Mouse (Mus musculus) lung, postnatal 0 days (tissue): Measurements from ENCODE around the gene Fam219b. TPM values are rescaled to one million over a fixed set of nuclear protein-coding genes. Genes with fewer than 3 reads are reported as not detected.

Source experiments
- ATAC-seq: fragments of 200-750 bp; cut with Nextera tagmentation; 2 replicates; pipeline ENCODE4 v1.8.0; 2017; ENCODE audit warnings: moderate library complexity
- DNase-seq: peaks from one replicate; pipeline ENCODE4 v3.0.0-alpha.2; 2016; ENCODE audit warnings: low spot score
- H3K27ac ChIP-seq: fragments of 300-500 bp; sonication (generic); 2 replicates; pipeline ENCODE4 v1.5.1; 2014; ENCODE audit warnings: antibody characterized with exemption, mild to moderate bottlenecking, low read length, mixed read lengths
- H3K27me3 ChIP-seq: fragments of 300-500 bp; sonication (generic); replicated peaks from 2 replicates; pipeline ENCODE4 v1.6.1; 2014; ENCODE audit warnings: low read length, mixed read lengths; ENCODE audit not compliant: insufficient read depth
- H3K36me3 ChIP-seq: fragments of 300-500 bp; sonication (generic); 2 replicates; pipeline ENCODE4 v1.6.1; 2014; ENCODE audit warnings: low read length, mixed read lengths; ENCODE audit not compliant: insufficient read depth
- H3K4me1 ChIP-seq: fragments of 300-500 bp; sonication (generic); 2 replicates; pipeline ENCODE4 v1.6.1; 2014; ENCODE audit warnings: antibody characterized with exemption, low read depth, low read length, mixed read lengths; ENCODE audit not compliant: insufficient read depth
- H3K4me2 ChIP-seq: fragments of 300-500 bp; sonication (generic); replicated peaks from 2 replicates; pipeline ENCODE4 v1.6.1; 2014; ENCODE audit warnings: low read depth, mild to moderate bottlenecking, low read length, moderate library complexity, mixed read lengths
- H3K4me3 ChIP-seq: fragments of 300-500 bp; sonication (generic); 2 replicates; pipeline ENCODE4 v1.5.1; 2014; ENCODE audit warnings: low read depth, low read length
- H3K9ac ChIP-seq: fragments of 300-500 bp; sonication (generic); replicated peaks from 2 replicates; pipeline ENCODE4 v1.6.1; 2014; ENCODE audit warnings: low read depth, mild to moderate bottlenecking
- H3K9me3 ChIP-seq: fragments of 300-500 bp; sonication (generic); 2 replicates; pipeline ENCODE4 v1.6.1; 2016; ENCODE audit warnings: low read length, mixed read lengths
- CTCF ChIP-seq: IDR thresholded peaks from 2 replicates; pipeline ENCODE4 v1.5.1; 2016; ENCODE audit warnings: antibody characterized with exemption, mild to moderate bottlenecking
- EP300 ChIP-seq: IDR thresholded peaks from 2 replicates; pipeline ENCODE4 v1.6.1; 2016; ENCODE audit warnings: antibody characterized with exemption, mild to moderate bottlenecking, control low read depth
- WGBS: fragments of 180-500 bp; shearing (Covaris S2); extraction: QIAGEN DNeasy Blood & Tissue Kit; methylation state at CpG from one replicate; pipeline ENCODE4 v1.1.7; 2014; 5-methylcytosine and 5-hydroxymethylcytosine counted together
- polyA plus RNA-seq: library from polyadenylated mRNA; unstranded; fragments of >200 nt; fragmentation: Nextera tagmentation; extraction: Ambion mirVana; gene quantifications from 2 replicates; pipeline ENCODE4 v1.2.1, GENCODE M21; 2015

Gene Fam219b
- polyA plus RNA-seq, 1 experiment from 2014 or later = 13.5 TPM

DNA sequence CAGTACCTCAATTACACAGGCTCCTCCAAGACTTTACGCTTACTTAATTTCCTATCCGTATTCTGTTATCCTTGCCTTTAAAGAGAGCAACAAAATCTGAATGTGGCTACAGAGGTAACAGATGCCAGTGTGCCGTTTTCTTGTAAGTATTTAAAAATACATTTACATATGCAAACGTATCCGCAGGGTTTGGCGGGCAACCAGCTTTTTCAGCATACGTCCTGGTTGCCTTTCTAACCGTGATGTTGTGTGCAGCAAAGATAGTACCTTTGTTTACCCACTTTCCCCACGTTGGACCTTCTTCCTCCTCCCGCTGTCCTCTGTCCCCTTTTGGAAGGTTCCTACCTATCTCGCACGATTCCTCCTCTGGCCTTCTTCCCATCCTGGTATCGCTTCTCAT is 35.9 kb upstream of the Fam219b start:
- H3K4me1 ChIP-seq = peaks cover 12% of the 10 kb centered on the region
- no peaks in the 10 kb centered on the region for H3K36me3 ChIP-seq
- H3K4me2 ChIP-seq = no peak overlapping the region
- WGBS = 10% methylated on average over 13 of the region's 13 CpGs
- H3K27ac ChIP-seq = no peak overlapping the region
- ATAC-seq (no peak), DNase-seq (no peak)
- no peak overlapping the region for H3K4me3 ChIP-seq
- H3K9ac ChIP-seq = no peak overlapping the region
- TF ChIP-seq EP300 (no peak), CTCF (no peak)
- peaks cover 61% of the 10 kb centered on the region for H3K27me3 ChIP-seq
- no peaks in the 10 kb centered on the region for H3K9me3 ChIP-seq

DNA sequence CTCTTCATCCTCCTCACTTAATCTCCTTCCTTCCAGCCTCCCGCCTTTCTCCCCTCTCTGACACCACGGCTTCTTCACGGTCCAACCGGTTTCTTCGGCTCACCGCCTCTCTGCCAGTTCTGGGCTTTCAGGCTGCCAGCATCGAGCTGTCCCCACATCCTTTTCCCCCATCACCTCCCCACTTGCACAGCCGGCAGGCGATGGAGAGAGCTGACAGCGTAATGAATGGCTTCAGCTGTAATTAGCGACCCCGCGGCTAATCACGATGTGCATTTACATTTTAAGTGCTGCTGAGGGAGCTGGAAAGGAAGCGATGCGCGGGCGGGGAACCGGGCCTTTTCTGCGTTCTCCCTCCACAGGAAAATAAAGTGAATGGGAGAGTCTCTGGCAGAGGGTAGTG is 35.5 kb upstream of the Fam219b start:
- no peak for ATAC-seq
- no peak overlapping the region for H3K9ac ChIP-seq
- no peak for DNase-seq
- H3K36me3 ChIP-seq = no peaks in the 10 kb centered on the region
- no peak overlapping the region for H3K27ac ChIP-seq
- H3K4me2 ChIP-seq = no peak overlapping the region
- 4% methylated on average over 20 of the region's 20 CpGs for WGBS
- peaks cover 12% of the 10 kb centered on the region for H3K4me1 ChIP-seq
- H3K4me3 ChIP-seq = no peak overlapping the region
- no peaks in the 10 kb centered on the region for H3K9me3 ChIP-seq
- TF ChIP-seq CTCF = no peak
- TF ChIP-seq EP300 = no peak
- peaks cover 61% of the 10 kb centered on the region for H3K27me3 ChIP-seq

DNA sequence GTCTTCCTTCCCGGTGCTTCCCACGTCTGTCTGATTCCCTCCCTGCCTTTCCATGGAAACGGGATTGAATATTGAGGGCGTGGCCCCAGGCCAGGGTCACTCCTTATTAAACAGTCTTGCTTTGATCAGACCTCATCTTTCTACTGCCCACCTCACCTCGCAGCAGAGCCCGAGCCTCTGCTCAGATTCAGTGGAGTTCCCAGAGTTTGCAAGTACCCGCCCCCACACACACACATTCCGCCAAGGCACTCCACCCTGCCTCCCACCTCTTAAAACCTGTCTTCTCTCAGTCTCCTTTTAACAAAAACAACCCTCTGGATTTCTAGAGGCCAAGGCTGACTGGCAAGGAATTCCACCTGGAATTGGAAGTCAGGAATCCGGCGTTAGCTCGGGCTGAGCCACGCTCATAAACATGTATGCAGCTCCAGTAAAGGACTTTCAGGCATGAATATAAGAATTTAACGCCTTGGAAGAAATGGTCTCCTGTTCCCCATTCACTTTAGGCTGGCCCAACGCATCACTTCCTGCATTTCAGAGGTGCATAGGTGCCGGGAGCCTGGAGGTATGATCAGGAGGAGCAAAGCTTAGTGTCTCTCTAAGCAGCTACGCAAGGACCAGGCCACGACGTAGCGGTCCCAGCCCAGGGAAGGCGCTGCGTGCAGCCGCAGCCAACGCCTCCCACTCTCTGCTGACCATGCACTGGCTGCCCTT is 34.3 kb upstream of the Fam219b start:
- no peak overlapping the region for H3K9ac ChIP-seq
- 6% methylated on average over 23 of the region's 23 CpGs for WGBS
- H3K4me1 ChIP-seq = peaks cover 12% of the 10 kb centered on the region
- no peaks in the 10 kb centered on the region for H3K9me3 ChIP-seq
- H3K27me3 ChIP-seq = peaks cover 61% of the 10 kb centered on the region
- peak overlapping the region; percentile 37 for H3K4me3 ChIP-seq
- no peak overlapping the region for H3K27ac ChIP-seq
- ATAC-seq (no peak), DNase-seq (no peak)
- TF ChIP-seq CTCF (no peak), EP300 (no peak)
- H3K36me3 ChIP-seq = no peaks in the 10 kb centered on the region
- H3K4me2 ChIP-seq = peak overlapping the region; percentile 63

DNA sequence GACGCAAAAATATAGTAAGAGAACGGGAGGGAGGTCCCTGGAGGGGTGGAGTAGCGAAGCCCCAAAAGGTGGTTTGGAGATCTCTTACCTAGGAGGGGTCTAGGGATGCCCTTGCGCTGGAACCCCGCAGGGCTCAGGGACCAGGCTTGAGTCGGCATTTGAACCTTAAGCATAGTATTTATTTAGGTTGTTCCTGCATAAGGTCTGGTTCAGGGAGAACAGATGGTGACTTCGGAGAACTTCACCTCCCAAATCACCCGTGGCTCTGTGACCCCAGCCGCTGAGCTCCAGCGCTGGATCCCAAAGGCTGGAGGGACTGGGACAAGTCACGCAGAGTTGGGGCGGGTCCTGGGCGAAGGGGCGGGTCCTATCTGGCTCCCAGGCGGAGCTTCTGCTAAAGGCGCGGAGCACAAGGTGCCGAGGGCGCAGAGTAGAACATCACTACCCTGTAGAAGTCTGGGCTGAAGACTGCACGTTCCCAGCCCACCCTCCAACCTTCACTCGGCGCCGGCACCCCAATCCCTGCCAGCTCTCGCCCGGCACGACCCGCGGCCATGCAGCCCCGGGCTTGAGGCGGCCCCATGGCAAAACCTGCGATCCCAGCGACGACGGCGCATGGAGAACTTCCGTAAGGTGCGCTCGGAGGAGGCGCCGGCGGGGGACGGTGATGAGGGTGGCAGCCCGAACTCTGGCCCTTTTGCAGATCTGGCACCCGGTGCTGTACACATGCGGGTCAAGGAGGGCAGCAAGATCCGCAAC is 33.5 kb upstream of the Fam219b start, which contains the start of gene Rpp25:
Gene Rpp25, plus strand, starts transcription at position 405 of the 759 bp plus-strand sequence.
- 1% methylated on average over 46 of the region's 46 CpGs for WGBS
- Histone ChIP-seq H3K9ac (no peak within 1 kb of the TSS), H3K4me3 (peak within 1 kb of the TSS; percentile 37), H3K27ac (no peak within 1 kb of the TSS), H3K4me2 (peak within 1 kb of the TSS; percentile 63), H3K27me3 (peaks cover 61% of the 10 kb centered on the region), H3K4me1 (peaks cover 12% of the 10 kb centered on the region), H3K36me3 (no peaks in the 10 kb centered on the region), H3K9me3 (no peaks in the 10 kb centered on the region)
- ATAC-seq (peak; percentile 66), DNase-seq (no peak)
- TF ChIP-seq EP300 = no peak
- TF ChIP-seq CTCF = no peak

DNA sequence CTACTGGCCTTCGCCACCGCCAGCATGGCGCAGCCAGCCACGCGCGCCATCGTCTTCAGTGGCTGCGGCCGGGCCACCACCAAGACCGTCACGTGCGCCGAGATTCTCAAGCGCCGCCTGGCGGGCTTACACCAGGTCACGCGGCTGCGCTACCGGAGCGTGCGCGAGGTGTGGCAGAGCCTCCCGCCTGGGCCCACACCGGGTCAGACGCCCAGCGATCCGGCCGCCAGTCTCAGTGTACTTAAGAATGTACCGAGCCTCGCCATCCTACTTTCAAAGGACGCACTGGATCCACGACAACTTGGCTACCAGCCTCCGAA is 33.0 kb upstream of the Fam219b start:
- no peaks in the 10 kb centered on the region for H3K36me3 ChIP-seq
- H3K4me1 ChIP-seq = peaks cover 12% of the 10 kb centered on the region
- no peak overlapping the region for H3K27ac ChIP-seq
- H3K4me2 ChIP-seq = peak overlapping the region; percentile 63
- under 1% methylated on average over 34 of the region's 34 CpGs for WGBS
- peak overlapping the region; percentile 37 for H3K4me3 ChIP-seq
- no peak overlapping the region for H3K9ac ChIP-seq
- no peak for DNase-seq
- no peaks in the 10 kb centered on the region for H3K9me3 ChIP-seq
- ATAC-seq = peak; percentile 80
- H3K27me3 ChIP-seq = peaks cover 61% of the 10 kb centered on the region
- TF ChIP-seq EP300 = no peak
- peak; percentile 61 for TF ChIP-seq CTCF

DNA sequence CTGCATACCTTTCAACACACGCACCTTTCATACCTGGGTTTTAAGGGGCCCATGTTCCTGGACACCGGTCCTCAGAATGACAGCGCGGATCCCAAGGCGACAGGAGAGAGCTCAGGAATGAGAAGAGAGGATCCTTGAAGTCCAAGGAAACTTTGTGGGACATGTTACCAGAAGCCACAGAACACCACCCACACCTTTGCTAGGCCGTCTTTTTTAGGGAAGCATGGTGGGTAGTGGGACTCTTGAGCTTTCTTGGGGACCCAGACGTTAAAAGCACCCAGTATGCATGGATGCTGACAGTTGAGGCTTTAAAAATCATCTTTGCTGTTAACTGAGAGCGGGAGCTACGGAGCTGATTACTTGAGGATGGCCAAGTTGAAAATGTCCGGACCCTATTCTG is 32.4 kb upstream of the Fam219b start:
- H3K27ac ChIP-seq = no peak overlapping the region
- no peak for ATAC-seq

More for the DNA sequence above, 32.4 kb upstream of the Fam219b start:
- 46% methylated on average over 10 of the region's 10 CpGs for WGBS
- Histone ChIP-seq H3K4me2 (no peak overlapping the region), H3K4me1 (peaks cover 12% of the 10 kb centered on the region), H3K4me3 (no peak overlapping the region), H3K9ac (no peak overlapping the region), H3K27me3 (peaks cover 61% of the 10 kb centered on the region), H3K36me3 (no peaks in the 10 kb centered on the region), H3K9me3 (no peaks in the 10 kb centered on the region)
- DNase-seq = no peak
- TF ChIP-seq EP300 = no peak
- no peak for TF ChIP-seq CTCF
